Mouse (Mus musculus) heart, adult 2 months (tissue): ENCODE measurements at regions not wholly inside any gene's neighbourhood (a gene's known extent, or its start where the extent isn't known, plus 50 kb on each side); places are given as distances from the start of the nearest gene placed in this dataset.

Experiments used
- CTCF ChIP-seq: fragments of 200-600 bp; IDR thresholded peaks from 2 replicates; pipeline ENCODE4 v1.8.1; 2022; ENCODE audit warnings: antibody characterized with exemption, mild to moderate bottlenecking, moderate library complexity
- POLR2A ChIP-seq: fragments of 200-500 bp; IDR thresholded peaks from 2 replicates; pipeline ENCODE4 v1.6.1; 2011; ENCODE audit warnings: mild to moderate bottlenecking, low read depth, low read length, control low read depth; ENCODE audit not compliant: insufficient read depth

- TF ChIP-seq POLR2A (no peak), CTCF (no peak)
Observed at GRCm38 (mm10) chr3:128610731-128611130, 588.9 kb upstream of the Pitx2 start.
